Mouse (Mus musculus): ENCODE measurements around the gene Gm17654. TPM values are rescaled to one million over a fixed set of nuclear protein-coding genes. Genes with fewer than 3 reads are reported as not detected.
"Not testable (repeated sequence)": the region's sequence is repeated elsewhere in the genome, so short reads cannot be mapped to it uniquely, and the experiment has no call there.

Gene Gm17654
- not detected in 2 replicates for polyA plus RNA-seq (2016; fragmentation: Nextera tagmentation; extraction: Ambion mirVana)

- H3K36me3 ChIP-seq; H3K4me2 ChIP-seq (replicated peaks); H3K4me1 ChIP-seq; H3K9me3 ChIP-seq; H3K27ac ChIP-seq; H3K27me3 ChIP-seq; H3K4me3 ChIP-seq; H3K9ac ChIP-seq; ATAC-seq (ENCODE audit: insufficient number of reproducible peaks, insufficient read depth, low FRiP score, low TSS enrichment): not testable (repeated sequence)
- WGBS: 82% methylated on average over 1 of the region's 2 CpGs
Measured at GRCm38 (mm10) chr14:43579046-43579445, at the start of gene Gm17654. TSS of gene Gm17654 (minus strand) at chr14:43579146.

GRCm38 (mm10) chr14:43607913-43608312 is 29.0 kb upstream of the Gm17654 start, which contains the start of gene Gm10375:
TSS of gene Gm10375 (minus strand) at chr14:43608013.
- H3K4me1 ChIP-seq; H3K9ac ChIP-seq; H3K9me3 ChIP-seq; H3K27ac ChIP-seq; H3K27me3 ChIP-seq; H3K4me3 ChIP-seq; H3K4me2 ChIP-seq (replicated peaks); H3K36me3 ChIP-seq; ATAC-seq (ENCODE audit: insufficient number of reproducible peaks, insufficient read depth, low FRiP score, low TSS enrichment): not testable (repeated sequence)

- 76% methylated on average over 4 of the region's 4 CpGs for WGBS
- H3K9ac ChIP-seq; H3K27me3 ChIP-seq; ATAC-seq (ENCODE audit: insufficient number of reproducible peaks, insufficient read depth, low FRiP score, low TSS enrichment); H3K4me3 ChIP-seq; H3K4me2 ChIP-seq (replicated peaks); H3K36me3 ChIP-seq; H3K4me1 ChIP-seq; H3K27ac ChIP-seq; H3K9me3 ChIP-seq: not testable (repeated sequence)
Measured at GRCm38 (mm10) chr14:43577969-43578368, 977 bp downstream of the Gm17654 start.

GRCm38 (mm10) chr14:43552271-43552670 is 26.7 kb downstream of the Gm17654 start:
- not testable (repeated sequence) for ATAC-seq (ENCODE audit: insufficient number of reproducible peaks, insufficient read depth, low FRiP score, low TSS enrichment); H3K27me3 ChIP-seq; H3K9me3 ChIP-seq; H3K9ac ChIP-seq; H3K27ac ChIP-seq; H3K4me3 ChIP-seq; H3K4me1 ChIP-seq; H3K36me3 ChIP-seq; H3K4me2 ChIP-seq (replicated peaks)
- 86% methylated on average over 2 of the region's 2 CpGs for WGBS

- ATAC-seq (ENCODE audit: insufficient number of reproducible peaks, insufficient read depth, low FRiP score, low TSS enrichment); H3K27ac ChIP-seq; H3K9me3 ChIP-seq; H3K4me3 ChIP-seq; H3K4me1 ChIP-seq; H3K27me3 ChIP-seq; H3K9ac ChIP-seq; H3K4me2 ChIP-seq (replicated peaks); H3K36me3 ChIP-seq: not testable (repeated sequence)
Measured at GRCm38 (mm10) chr14:43546281-43546680, 32.7 kb downstream of the Gm17654 start.

GRCm38 (mm10) chr14:43543276-43543675 is 35.7 kb downstream of the Gm17654 start, which contains the start of gene Gm5799:
TSS of gene Gm5799 (plus strand) at chr14:43543576.
- H3K27ac ChIP-seq; H3K9ac ChIP-seq; H3K9me3 ChIP-seq; H3K4me3 ChIP-seq; H3K27me3 ChIP-seq; H3K4me2 ChIP-seq (replicated peaks); H3K4me1 ChIP-seq; H3K36me3 ChIP-seq; ATAC-seq (ENCODE audit: insufficient number of reproducible peaks, insufficient read depth, low FRiP score, low TSS enrichment): not testable (repeated sequence)
- WGBS: 94% methylated on average over 2 of the region's 2 CpGs

GRCm38 (mm10) chr14:43538144-43538543 is 40.8 kb downstream of the Gm17654 start:
- H3K9me3 ChIP-seq; H3K9ac ChIP-seq; H3K36me3 ChIP-seq; H3K27ac ChIP-seq; H3K4me3 ChIP-seq; H3K27me3 ChIP-seq; ATAC-seq (ENCODE audit: insufficient number of reproducible peaks, insufficient read depth, low FRiP score, low TSS enrichment); H3K4me1 ChIP-seq; H3K4me2 ChIP-seq (replicated peaks): not testable (repeated sequence)
- WGBS: 78% methylated on average over 2 of the region's 2 CpGs

- H3K36me3 ChIP-seq; H3K4me3 ChIP-seq; H3K4me2 ChIP-seq (replicated peaks); H3K27me3 ChIP-seq; ATAC-seq (ENCODE audit: insufficient number of reproducible peaks, insufficient read depth, low FRiP score, low TSS enrichment); H3K9me3 ChIP-seq; H3K9ac ChIP-seq; H3K27ac ChIP-seq; H3K4me1 ChIP-seq: not testable (repeated sequence)
- WGBS: 44% methylated on average over 6 of the region's 6 CpGs
Measured at GRCm38 (mm10) chr14:43532387-43532786, 46.6 kb downstream of the Gm17654 start.

GRCm38 (mm10) chr14:43532011-43532383 is 46.9 kb downstream of the Gm17654 start:
- not testable (repeated sequence) for H3K9ac ChIP-seq; H3K27me3 ChIP-seq; H3K4me3 ChIP-seq; H3K4me1 ChIP-seq; ATAC-seq (ENCODE audit: insufficient number of reproducible peaks, insufficient read depth, low FRiP score, low TSS enrichment); H3K36me3 ChIP-seq; H3K4me2 ChIP-seq (replicated peaks); H3K9me3 ChIP-seq; H3K27ac ChIP-seq
- no CpG with 5 or more reads among the region's 6 CpGs for WGBS

- not testable (repeated sequence) for H3K9me3 ChIP-seq; H3K4me3 ChIP-seq; H3K36me3 ChIP-seq; H3K4me2 ChIP-seq (replicated peaks); ATAC-seq (ENCODE audit: insufficient number of reproducible peaks, insufficient read depth, low FRiP score, low TSS enrichment); H3K9ac ChIP-seq; H3K27ac ChIP-seq; H3K4me1 ChIP-seq; H3K27me3 ChIP-seq
- 22% methylated on average over 15 of the region's 15 CpGs for WGBS
Measured at GRCm38 (mm10) chr14:43531052-43532010, 47.6 kb downstream of the Gm17654 start.

Data from embryonic facial prominence, embryonic 12.5 days (tissue).